Mouse (Mus musculus) thymus, postnatal 25 days (tissue): ENCODE measurements around the gene Eif3a.

Experiments
- DNase-seq: peaks from one replicate; pipeline ENCODE4 v3.0.0; 2022

The Eif3a gene

DNA sequence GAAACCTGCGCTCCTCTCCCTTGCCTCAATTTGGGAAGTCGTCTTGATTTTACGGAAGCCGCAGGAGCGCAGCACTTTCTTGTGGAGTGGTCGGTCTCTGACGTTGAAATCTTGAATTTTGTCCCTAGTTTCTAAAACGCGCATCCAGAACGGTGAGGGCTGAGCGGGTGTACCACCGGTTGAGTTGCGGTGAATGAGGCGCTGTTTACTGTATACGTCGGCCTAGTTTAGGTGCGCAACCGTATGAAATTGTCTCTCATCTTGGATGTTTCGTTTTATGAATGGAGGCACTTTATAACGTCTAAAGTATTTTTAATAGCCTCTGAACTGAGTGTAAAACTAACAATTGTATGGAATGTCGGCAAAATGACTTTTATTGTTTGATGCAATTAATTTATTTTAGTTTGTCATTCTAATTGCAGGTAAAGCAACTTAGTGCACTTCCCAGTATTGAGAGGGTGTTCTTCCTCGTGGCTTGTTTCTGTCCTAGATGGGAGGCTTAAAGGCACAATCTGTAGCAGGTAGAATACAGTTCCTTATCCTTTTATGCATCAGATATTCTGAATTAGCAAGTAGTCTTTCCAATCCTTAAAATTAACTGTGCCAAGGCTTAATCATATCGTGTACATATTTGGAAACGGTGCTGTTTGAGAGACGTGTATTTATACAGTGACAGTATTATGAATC is 33.2 kb downstream of the Eif3a start:
- no peak for DNase-seq

DNA sequence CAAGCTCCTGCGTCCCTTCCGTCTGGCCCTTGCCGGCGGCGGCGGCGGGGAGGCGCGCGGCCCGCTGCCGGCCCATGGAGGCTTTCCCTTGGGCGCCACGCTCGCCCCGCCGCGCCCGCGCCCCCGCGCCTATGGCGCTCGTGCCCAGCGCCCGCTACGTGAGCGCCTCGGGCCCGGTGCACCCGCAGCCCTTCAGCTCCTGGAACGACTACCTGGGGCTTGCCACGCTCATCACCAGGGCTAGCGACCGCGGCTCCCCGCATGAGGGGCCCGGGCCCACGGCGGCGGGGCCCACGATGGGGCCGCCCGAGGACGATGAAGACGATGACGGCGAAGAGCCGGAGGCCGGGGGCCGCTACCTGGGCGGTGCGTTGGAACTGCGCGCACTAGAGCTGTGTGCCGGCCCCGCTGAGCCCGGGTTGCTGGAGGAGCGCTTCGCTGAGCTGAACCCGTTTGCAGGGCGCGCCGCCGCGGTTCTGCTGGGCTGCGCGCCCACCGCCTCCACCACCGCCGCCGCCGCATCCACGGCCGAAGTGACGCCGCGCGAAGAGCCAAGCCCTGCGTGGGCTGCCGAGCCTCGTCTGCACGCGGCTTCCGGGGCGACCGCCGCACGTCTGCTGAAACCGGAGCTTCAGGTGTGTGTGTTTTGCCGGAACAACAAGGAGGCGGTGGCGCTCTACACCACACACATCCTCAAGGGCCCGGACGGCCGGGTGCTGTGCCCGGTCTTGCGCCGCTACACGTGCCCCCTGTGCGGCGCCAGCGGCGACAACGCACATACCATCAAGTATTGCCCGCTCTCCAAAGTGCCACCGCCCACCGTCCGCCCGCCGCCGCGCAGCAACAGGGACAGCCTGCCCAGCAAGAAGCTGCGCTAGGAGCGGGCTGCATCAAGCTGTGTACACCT is 34.0 kb downstream of the Eif3a start:
- DNase-seq, result peak; percentile 74

DNA sequence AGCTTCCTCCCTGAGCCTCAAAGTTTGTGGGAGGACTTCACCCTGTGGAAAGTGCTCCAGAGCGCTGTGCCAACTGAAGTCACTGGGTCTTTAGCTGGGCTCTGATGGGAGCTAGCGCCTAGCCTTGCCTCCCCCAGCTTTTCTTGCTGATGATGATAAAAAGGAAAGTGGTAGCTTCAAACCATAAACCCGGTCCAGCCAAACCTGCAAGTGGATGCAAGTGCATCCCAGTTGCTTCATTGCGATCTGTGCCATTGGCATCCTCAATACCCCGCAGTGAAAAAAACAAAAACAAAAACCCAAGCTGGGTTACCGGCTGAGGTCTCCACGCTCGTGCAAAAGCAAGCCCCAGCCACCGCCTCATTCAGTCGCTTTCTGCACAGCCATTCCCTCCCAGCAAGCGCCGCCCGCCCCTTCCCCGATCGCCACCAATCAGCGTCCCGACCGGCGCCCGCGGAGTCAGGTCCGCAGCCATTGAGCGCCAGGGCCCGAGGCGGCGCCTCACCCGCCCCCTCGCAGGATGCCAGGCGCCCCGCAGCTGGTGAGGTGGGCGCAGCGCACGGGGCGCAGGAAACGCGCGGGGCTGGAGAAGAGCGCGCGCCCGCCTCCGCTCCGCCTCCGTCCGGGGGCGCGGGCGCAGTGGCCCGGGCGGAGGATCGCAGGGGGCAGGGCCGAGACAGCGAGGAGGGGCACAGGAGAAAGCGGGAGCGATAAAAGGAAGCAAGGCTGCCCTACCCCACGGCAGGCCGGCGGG is 34.8 kb downstream of the Eif3a start, which contains the start of gene Nanos1:
TSS of gene Nanos1 (plus strand) at position 550 of the 754 bp plus-strand sequence.
- DNase-seq, result peak; percentile 97

DNA sequence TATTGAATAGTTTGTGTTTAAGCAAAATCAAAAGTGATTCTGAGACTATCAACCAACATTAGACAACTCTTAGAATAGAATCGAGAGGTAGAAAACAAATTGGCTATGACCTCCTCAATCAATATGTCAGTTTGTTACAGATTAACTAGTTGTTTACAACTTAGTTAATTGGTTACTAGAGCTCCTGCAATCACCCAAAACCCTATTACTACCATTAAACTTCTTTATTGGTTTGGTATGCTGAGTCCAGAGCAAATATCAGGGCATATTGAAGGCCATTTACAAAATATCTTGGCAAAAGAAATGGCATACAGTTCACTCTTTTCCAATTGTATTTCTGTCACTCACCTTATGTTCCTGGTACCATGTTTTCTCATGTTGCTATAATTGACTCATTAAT is 42.7 kb downstream of the Eif3a start:
- no peak for DNase-seq

DNA sequence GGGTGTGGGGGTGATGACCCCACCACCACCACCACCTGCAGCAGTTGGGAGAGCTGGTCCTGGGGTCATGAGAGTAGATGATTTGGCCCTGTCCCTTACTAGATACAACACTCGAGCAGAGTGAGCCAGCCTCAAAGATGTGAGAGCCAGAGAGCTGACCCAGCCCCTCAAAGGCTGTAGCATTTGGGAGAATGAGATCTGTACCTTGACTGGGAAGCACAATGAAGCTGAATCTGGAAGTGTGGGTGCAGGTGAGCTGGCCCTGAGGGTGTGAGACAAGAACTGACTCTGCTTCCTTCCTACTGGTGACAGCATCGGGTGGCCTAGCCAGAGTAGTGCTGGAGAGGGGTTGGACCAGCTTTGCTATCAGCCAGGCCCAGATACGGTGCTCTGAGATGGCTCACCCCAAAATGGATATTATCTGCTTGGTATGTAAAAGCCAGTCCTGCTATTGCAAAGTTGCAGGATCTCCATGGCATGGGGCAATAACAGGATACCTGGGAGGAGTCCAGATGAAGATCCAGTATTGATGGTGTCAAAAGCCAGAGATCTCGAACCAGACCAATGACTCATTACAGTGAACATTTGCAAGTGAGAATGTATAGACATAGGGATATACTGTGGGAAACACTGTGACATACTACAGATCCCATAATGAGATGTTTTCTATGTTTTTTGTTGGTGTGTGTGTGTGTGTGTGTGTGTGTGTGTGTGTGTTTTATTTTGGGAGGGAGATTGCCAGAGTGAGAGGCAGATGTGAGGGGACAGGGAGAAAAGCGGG is 46.5 kb downstream of the Eif3a start:
- DNase-seq, result no peak

DNA sequence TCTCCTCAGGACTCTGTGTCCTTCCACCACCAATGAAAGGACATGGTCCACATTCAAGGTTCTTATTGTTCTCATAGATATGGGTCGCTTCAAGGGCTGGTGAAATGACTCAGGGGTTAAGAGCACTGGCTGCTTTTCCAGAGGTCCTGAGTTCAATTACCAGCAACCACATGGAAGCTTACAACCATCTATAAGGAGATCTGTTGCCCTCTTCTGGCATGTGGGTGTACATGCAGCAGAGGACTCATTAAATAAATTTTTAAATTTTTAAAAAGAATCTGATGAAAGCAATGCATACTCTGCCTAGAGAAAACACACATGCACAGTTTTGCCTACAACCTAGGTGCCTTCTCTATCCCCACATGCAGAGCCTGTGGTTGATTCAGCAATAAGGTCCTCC is 49.9 kb downstream of the Eif3a start:
- DNase-seq, result no peak

DNA sequence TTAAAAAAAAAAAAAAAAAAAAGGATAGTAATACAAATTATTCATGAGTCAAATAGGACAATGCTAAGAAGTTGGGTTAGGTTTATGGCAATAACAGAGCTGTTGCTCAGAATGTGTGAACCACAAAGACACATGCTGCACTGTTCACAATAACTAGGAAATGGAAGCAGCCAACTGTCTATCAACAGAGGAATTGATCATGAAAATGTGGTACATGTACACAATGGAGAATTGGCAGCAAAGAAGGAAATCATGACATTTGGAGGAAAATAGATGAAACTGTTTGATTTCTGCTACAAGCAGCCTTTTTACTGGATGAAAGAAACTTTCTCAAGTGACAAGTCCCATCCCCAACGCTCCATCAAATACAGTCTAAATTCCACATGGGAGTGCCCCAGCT is 58.5 kb downstream of the Eif3a start:
- DNase-seq, result no peak

DNA sequence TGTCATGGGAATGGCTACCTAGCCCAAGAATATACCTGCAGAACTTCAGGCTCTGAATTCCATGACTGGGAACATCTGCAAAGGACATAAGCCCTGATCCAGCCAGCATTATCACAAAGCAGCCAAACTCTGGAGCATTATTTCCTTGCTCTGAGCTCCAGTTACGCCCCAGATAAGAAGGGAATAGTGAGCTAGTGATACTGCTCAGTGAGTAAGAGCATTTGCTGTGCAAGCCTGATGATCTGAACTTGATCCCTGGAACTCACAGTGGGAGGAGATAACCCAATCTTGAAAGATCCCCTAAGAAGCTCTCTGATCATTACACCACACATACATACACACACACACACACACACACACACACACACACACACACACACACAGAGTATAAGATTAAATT is 59.2 kb downstream of the Eif3a start:
- no peak for DNase-seq

DNA sequence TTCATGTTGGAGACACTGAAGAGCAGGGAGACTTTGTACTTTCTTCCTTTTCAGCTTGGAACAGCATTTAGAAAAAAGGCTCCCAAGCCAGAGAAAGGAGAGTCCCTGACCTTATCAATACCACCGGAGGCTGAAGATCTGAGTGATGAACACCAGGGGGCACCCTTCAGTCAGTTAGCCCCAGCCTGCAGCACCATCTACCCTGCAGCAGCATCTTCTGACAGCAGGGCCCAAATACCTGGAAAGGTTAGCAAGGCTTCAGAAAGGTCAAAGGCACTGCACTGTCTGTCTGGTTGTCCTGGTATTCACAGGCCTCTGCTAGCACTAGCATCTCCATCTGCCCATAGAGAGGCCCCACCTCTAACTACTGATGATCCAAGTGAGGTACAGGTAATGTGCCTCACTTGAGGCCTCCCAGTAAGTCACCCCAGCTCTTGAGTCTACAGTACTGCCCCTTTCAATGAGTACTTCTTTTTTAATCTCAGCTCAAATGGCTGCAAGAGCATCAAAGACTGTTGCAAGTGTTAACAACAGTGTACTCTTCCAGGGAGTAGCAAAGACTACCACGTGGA is 60.1 kb downstream of the Eif3a start:
- peak; percentile 48 for DNase-seq

DNA sequence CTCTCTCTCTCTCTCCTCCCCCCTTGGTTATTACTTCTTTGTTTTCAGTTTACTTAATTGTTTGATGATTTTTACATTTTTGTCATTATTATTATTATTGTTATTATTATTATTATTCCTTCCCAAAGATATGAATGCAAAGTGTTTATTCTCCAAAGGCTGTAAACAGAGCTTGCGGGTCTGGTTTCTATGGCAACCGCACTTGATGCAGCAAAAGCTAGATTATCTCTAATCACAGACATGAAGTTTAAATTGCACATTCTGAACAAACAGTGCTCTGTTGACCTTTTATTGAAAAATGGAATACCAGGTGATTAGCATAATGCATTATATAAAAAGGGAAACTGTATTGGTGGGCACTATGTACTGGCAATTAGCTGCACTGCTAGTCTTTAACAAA is 74.1 kb downstream of the Eif3a start:
- DNase-seq, result no peak

DNA sequence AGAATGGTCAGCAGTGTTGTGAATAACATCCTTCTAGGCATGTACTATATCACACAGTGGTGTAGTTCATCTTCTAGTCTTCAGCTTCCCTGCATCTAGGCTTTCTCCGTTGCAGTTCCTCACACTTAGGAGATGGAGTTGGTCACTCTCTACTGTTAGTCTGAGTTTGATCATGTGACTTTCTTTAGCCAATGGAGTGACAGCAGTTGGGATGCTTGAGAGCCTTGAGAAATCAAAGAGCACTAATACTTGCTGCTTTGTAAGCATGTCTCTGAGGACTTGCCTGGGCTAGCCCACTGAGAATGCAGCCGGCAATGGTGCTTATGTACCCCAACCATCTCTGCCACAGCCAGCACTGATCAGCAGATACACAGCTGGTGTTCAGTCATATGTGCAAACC is 77.9 kb downstream of the Eif3a start:
- no peak for DNase-seq
